Mouse (Mus musculus): ENCODE measurements at regions not wholly inside any gene's neighbourhood (a gene's known extent, or its start where the extent isn't known, plus 50 kb on each side); places are given as distances from the start of the nearest gene placed in this dataset.

- TF ChIP-seq CTCF (IDR thresholded peaks at IDR 0.05; ENCODE audit: low read depth) (no peak), EP300 (optimal IDR thresholded peaks at IDR 0.05) (no peak)
Measured at GRCm38 (mm10) chr11:44219971-44220370, 179.9 kb upstream of the Il12b start.
